Mouse (Mus musculus) heart, postnatal 0 days (tissue): ENCODE results near the gene Serpini1. TPM values are rescaled to one million over a fixed set of nuclear protein-coding genes. Genes with fewer than 3 reads are reported as not detected.

Source experiments
- ATAC-seq: fragments of 200-750 bp; cut with Nextera tagmentation; 2 replicates; pipeline ENCODE4 v1.8.0; 2017; ENCODE audit warnings: low read depth, moderate number of reproducible peaks, moderate library complexity; ENCODE audit not compliant: insufficient read depth
- DNase-seq: peaks from one replicate; pipeline ENCODE4 v3.0.0-alpha.2; 2016; ENCODE audit warnings: low spot score
- H3K27ac ChIP-seq: fragments of 300-500 bp; sonication (generic); 2 replicates; pipeline ENCODE4 v1.5.1; 2014; ENCODE audit warnings: low read depth, mild to moderate bottlenecking
- H3K27me3 ChIP-seq: fragments of 300-500 bp; sonication (generic); 2 replicates; pipeline ENCODE4 v1.6.1; 2014; ENCODE audit warnings: low read length, mixed read lengths; ENCODE audit not compliant: control insufficient read depth, insufficient read depth
- H3K36me3 ChIP-seq: fragments of 300-500 bp; sonication (generic); replicated peaks from 2 replicates; pipeline ENCODE4 v1.6.1; 2014; ENCODE audit warnings: low read length, mixed read lengths; ENCODE audit not compliant: control insufficient read depth, insufficient read depth
- H3K4me1 ChIP-seq: fragments of 300-500 bp; sonication (generic); 2 replicates; pipeline ENCODE4 v1.6.1; 2014; ENCODE audit warnings: antibody characterized with exemption; ENCODE audit not compliant: control insufficient read depth, insufficient read depth
- H3K4me2 ChIP-seq: fragments of 300-500 bp; sonication (generic); 2 replicates; pipeline ENCODE4 v1.6.1; 2014; ENCODE audit warnings: low read depth, mild to moderate bottlenecking, low read length, moderate library complexity
- H3K4me3 ChIP-seq: fragments of 300-500 bp; sonication (generic); 2 replicates; pipeline ENCODE4 v1.5.1; 2014; ENCODE audit warnings: low read depth, low read length
- H3K9ac ChIP-seq: fragments of 300-500 bp; sonication (generic); replicated peaks from 2 replicates; pipeline ENCODE4 v1.6.1; 2014; ENCODE audit warnings: low read depth, low read length, mixed read lengths
- H3K9me3 ChIP-seq: fragments of 300-500 bp; sonication (generic); replicated peaks from 2 replicates; pipeline ENCODE4 v1.6.1; 2016; ENCODE audit warnings: low read length; ENCODE audit not compliant: control insufficient read depth
- CTCF ChIP-seq: IDR thresholded peaks from 2 replicates; pipeline ENCODE4 v1.5.1; 2016; ENCODE audit warnings: antibody characterized with exemption, control low read depth, low read depth
- EP300 ChIP-seq: IDR thresholded peaks from 2 replicates; pipeline ENCODE4 v1.6.1; 2016; ENCODE audit warnings: antibody characterized with exemption, low read depth
- WGBS: fragments of 180-500 bp; shearing (Covaris S2); extraction: QIAGEN DNeasy Blood & Tissue Kit; methylation state at CpG from one replicate; pipeline ENCODE4 v1.1.7; 2014; 5-methylcytosine and 5-hydroxymethylcytosine counted together
- polyA plus RNA-seq: library from polyadenylated mRNA; unstranded; fragments of >200 nt; fragmentation: Nextera tagmentation; extraction: Ambion mirVana; gene quantifications from 2 replicates; pipeline ENCODE4 v1.2.1, GENCODE M21; 2015
- total RNA-seq: library from RNA; depleted of rRNA; stranded (reverse); fragments of >200 nt; gene quantifications from 2 replicates; pipeline ENCODE4 v1.2.3, GENCODE M21; 2014; ENCODE audit warnings: low replicate concordance

Serpini1 gene
- total and polyA plus RNA-seq, 2 experiments from 2014 or later = 1.8 to 3.8 TPM

GRCm38 (mm10) chr3:75611019-75611418 is 53.7 kb downstream of the Serpini1 start:
- Histone ChIP-seq H3K4me1 (no peaks in the 10 kb centered on the region), H3K27ac (no peak overlapping the region), H3K9me3 (no peaks in the 10 kb centered on the region), H3K4me3 (no peak overlapping the region), H3K36me3 (no peaks in the 10 kb centered on the region), H3K9ac (no peak overlapping the region), H3K4me2 (no peak overlapping the region), H3K27me3 (no peaks in the 10 kb centered on the region)
- ATAC-seq (no peak), DNase-seq (no peak)
- no peak for TF ChIP-seq EP300
- no peak for TF ChIP-seq CTCF
- 72% methylated on average over 7 of the region's 7 CpGs for WGBS

GRCm38 (mm10) chr3:75624627-75625026 is 67.3 kb downstream of the Serpini1 start:
- ATAC-seq = no peak
- Histone ChIP-seq H3K4me1 (no peaks in the 10 kb centered on the region; the same call in 1 of the 2 replicates), H3K9me3 (no peaks in the 10 kb centered on the region), H3K27me3 (no peaks in the 10 kb centered on the region), H3K27ac (no peak overlapping the region), H3K36me3 (no peaks in the 10 kb centered on the region), H3K9ac (no peak overlapping the region), H3K4me2 (no peak overlapping the region), H3K4me3 (no peak overlapping the region)
- no peak for TF ChIP-seq EP300
- TF ChIP-seq CTCF = no peak
- WGBS = 79% methylated on average over 2 of the region's 2 CpGs
- DNase-seq = no peak

- Histone ChIP-seq H3K4me3 (no peak overlapping the region), H3K4me2 (no peak overlapping the region), H3K27ac (no peak overlapping the region), H3K4me1 (no peaks in the 10 kb centered on the region), H3K9ac (no peak overlapping the region), H3K9me3 (no peaks in the 10 kb centered on the region), H3K27me3 (no peaks in the 10 kb centered on the region), H3K36me3 (no peaks in the 10 kb centered on the region)
- no peak for ATAC-seq
- TF ChIP-seq EP300 = no peak
- TF ChIP-seq CTCF = no peak
- WGBS = 62% methylated on average over 4 of the region's 4 CpGs
- no peak for DNase-seq
Measured at GRCm38 (mm10) chr3:75630988-75631615, 73.8 kb downstream of the Serpini1 start.

- no peak overlapping the region for H3K4me2 ChIP-seq
- no peak overlapping the region for H3K9ac ChIP-seq
- WGBS = 75% methylated on average over 1 of the region's 1 CpGs
- no peak overlapping the region for H3K27ac ChIP-seq
- H3K4me3 ChIP-seq = no peak overlapping the region
- no peak for ATAC-seq
- H3K9me3 ChIP-seq = no peaks in the 10 kb centered on the region
- DNase-seq = no peak
- H3K36me3 ChIP-seq = no peaks in the 10 kb centered on the region
- H3K4me1 ChIP-seq = no peaks in the 10 kb centered on the region
- no peak for TF ChIP-seq EP300
- TF ChIP-seq CTCF = no peak
- no peaks in the 10 kb centered on the region for H3K27me3 ChIP-seq
Measured at GRCm38 (mm10) chr3:75633221-75633620, 75.9 kb downstream of the Serpini1 start.

- 60% methylated on average over 4 of the region's 4 CpGs for WGBS
- Histone ChIP-seq H3K9ac (no peak overlapping the region), H3K4me1 (no peaks in the 10 kb centered on the region), H3K9me3 (no peaks in the 10 kb centered on the region), H3K27me3 (no peaks in the 10 kb centered on the region), H3K36me3 (no peaks in the 10 kb centered on the region), H3K4me3 (no peak overlapping the region), H3K27ac (no peak overlapping the region), H3K4me2 (no peak overlapping the region)
- TF ChIP-seq EP300 = no peak
- TF ChIP-seq CTCF = no peak
- DNase-seq (no peak), ATAC-seq (no peak)
Measured at GRCm38 (mm10) chr3:75633635-75634034, 76.3 kb downstream of the Serpini1 start.

- WGBS = 88% methylated on average over 1 of the region's 1 CpGs
- H3K9me3 ChIP-seq = no peaks in the 10 kb centered on the region
- no peak overlapping the region for H3K4me3 ChIP-seq
- no peaks in the 10 kb centered on the region for H3K36me3 ChIP-seq
- TF ChIP-seq EP300 (no peak), CTCF (no peak)
- ATAC-seq (no peak), DNase-seq (no peak)
- no peak overlapping the region for H3K27ac ChIP-seq
- no peak overlapping the region for H3K4me2 ChIP-seq
- H3K4me1 ChIP-seq = no peaks in the 10 kb centered on the region
- H3K27me3 ChIP-seq = no peaks in the 10 kb centered on the region
- H3K9ac ChIP-seq = no peak overlapping the region
Measured at GRCm38 (mm10) chr3:75635648-75636047, 78.3 kb downstream of the Serpini1 start.
